Mouse (Mus musculus): ENCODE data around the gene Alx3. TPM values are rescaled to one million over a fixed set of nuclear protein-coding genes. Genes with fewer than 3 reads are reported as not detected.

Alx3 gene
- not detected for total RNA-seq (2021)
- long read RNA-seq, experiment 1: 0 reads
- long read RNA-seq, experiment 2: 0 reads

- intact Hi-C loops (cut with DNase I): no loop called here
These were observed at the start of gene Alx3 for GRCm38 (mm10) chr3:107594662-107595263. Gene Alx3 (plus strand): TSS chr3:107595031.

GRCm38 (mm10) chr3:107545278-107545677, 49.6 kb upstream of the Alx3 start:
- no peak for DNase-seq
- intact Hi-C loops (cut with DNase I): no loop called here

More at GRCm38 (mm10) chr3:107594662-107595263, at the start of gene Alx3:
- no peak for DNase-seq

DNA sequence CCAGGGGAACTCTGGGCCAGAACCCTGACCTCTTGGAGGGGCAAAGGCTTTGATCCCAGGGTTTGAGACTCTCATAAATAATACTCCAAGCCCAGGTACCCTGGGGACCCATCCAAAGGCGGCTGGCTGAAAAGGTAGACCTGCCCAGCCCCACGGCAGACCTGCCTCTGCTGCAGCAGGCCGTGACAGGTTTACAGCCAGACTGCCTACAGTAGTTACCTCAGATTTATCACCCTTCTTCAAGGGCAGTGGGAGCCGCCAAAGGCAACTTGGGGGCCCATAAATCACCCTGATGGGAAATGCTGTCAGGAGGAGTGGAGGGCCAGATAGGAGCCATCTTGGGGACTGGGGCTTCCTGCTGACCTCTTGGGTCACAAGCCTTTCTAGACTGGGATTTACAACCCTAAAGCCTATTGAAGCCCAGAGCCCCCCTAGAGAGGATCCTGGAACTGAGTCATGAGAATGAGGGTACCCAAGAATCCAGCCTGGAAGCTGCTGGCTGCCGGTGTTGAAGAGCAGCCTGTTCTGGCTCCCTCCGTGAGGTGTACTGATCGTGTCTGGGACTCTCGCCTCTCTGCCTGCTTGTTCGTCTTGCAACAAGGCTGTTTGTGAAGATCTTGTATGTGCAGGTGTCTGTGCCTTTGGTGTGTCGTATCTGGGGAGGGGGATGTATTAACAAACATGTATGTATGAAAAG, 49.0 kb upstream of the Alx3 start:
- intact Hi-C loops (cut with DNase I): no loop called here
- no peak for DNase-seq

- peak; percentile 44 to 63 for DNase-seq
- intact Hi-C loops (cut with DNase I): no loop called here
These were observed 47.9 kb upstream of the Alx3 start for GRCm38 (mm10) chr3:107546956-107547355.

DNA sequence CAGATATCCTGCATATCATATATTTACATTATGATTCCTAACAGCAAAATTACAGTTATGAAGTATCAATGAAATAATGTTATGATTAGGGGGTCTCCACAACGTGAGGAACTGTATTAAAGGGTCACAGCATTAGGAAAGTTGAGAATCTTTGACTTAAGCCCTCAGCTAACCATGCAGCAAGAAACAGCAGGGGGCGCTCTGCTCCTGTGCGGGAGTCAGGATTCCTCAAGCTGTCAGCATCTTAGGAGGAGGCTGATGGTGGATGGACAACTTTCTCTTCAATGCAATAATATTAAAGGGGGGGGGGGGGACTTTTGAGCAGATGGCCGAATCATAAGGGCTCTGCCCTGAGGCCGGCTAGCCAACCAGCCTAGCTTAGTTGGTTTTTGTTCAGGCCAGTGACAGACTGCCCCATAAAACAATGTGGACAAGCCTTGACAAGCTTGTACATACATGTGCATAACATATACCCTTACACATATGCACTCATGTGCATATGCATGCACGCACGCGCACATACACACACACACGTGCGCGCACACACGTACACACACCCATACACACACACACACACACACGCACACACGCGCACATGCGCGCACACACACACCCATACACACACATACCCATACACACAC, 44.3 kb upstream of the Alx3 start:
- intact Hi-C loops (cut with DNase I): no loop called here
- DNase-seq: peak; percentile 64 to 76

DNA sequence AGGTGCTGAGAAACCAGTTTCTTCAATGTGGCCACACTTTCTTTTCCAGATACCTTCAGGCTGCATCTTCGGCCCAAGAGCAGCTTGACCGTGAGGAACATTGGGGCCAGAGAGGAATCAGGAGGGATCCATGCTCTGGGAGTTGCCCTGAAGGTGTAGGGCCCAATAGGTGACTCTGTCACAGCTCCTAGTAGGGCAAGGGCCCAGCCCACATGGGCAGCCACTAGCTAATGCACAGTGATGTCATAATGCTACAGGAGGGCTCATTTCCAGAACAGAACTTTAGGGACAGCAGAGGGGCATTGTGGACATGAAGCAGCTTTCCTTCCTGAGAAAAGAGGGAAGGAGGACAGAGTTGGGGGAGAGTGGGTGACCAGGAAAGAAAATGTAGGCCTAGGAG, 40.0 kb upstream of the Alx3 start, which contains the start of gene Ubl4b:
Gene Ubl4b (minus strand): TSS at position 232 of the 400 bp plus-strand sequence.
- intact Hi-C loops (cut with DNase I): loop anchor here (5.0 kb wide), 1 partner anchor 57 kb away; no protein-coding TSS in a partner anchor

DNA sequence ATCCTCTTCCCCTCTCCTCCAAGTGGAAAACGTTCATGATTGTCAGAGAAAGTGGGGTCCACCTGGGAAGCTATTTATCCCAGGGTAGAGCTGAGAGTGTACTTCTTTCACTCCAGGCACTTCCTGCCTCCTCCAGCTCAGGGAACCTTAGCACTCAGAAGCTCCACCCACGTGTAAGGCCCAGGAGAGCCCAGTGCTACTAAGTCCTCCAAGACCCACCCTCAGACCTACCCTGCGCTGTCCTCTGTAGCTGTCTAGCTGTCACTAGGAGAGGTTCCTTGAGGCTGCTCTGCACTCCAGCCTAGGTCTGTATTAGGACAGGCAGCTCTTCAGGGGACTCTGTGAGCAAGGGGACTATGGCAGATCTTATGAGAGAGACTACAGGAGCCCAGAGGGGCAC, 36.1 kb upstream of the Alx3 start:
- intact Hi-C loops (cut with DNase I): loop anchor here (1.0 to 5.0 kb wide), 2 partner anchors 21 to 54 kb away; no protein-coding TSS in a partner anchor
- DNase-seq: no peak

More for the DNA sequence above, 40.0 kb upstream of the Alx3 start, which contains the start of gene Ubl4b:
- no peak for DNase-seq

GRCm38 (mm10) chr3:107559183-107559582, 35.6 kb upstream of the Alx3 start:
- intact Hi-C loops (cut with DNase I): loop anchor here (1.0 to 5.0 kb wide), 2 partner anchors 20 to 53 kb away; no protein-coding TSS in a partner anchor

DNA sequence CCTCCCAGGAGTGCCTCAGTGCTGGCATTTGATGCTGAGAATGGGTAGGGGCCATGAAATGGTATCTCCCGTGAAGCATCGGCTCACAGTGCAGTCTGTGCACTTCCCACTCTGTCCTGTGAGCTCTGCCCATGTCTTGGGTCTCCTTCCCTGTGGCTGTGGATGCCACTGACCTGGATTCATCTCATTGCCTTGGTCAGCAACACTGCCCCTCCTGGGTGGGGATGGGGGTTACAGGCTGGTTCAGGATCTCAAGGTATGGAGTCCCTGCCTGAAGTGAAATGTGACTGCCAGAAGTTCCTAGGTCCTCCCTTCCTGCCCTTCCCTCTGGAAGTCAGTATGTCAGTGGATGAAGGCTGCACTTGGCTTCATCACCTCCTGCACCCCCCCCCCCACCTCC, 32.7 kb upstream of the Alx3 start:
- intact Hi-C loops (cut with DNase I): no loop called here
- no peak for DNase-seq

More at GRCm38 (mm10) chr3:107559183-107559582, 35.6 kb upstream of the Alx3 start:
- DNase-seq: peak; percentile 75 to 84

DNA sequence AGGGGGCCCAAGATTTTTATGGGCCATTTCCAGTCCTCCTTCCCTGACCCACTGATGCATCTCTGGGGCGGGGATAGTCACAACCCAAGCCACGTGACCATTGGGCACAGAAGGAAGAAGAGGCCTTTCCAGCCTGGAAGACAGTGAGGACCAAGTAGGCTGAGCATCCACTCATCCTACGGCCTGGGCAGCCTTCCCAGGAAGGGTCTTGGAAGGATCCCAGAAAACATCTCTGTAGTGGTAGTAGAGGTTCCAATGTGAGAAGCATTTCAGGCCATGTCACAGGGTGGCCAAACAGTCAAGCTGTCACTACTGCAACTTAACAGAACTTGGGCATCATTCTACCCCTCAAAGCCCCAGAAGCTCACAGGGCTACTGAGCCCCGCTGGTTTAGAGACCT, 32.2 kb upstream of the Alx3 start:
- DNase-seq: no peak
- intact Hi-C loops (cut with DNase I): no loop called here

- intact Hi-C loops (cut with DNase I): no loop called here
- no peak for DNase-seq
These were observed 31.0 kb upstream of the Alx3 start for GRCm38 (mm10) chr3:107563880-107564279.

DNA sequence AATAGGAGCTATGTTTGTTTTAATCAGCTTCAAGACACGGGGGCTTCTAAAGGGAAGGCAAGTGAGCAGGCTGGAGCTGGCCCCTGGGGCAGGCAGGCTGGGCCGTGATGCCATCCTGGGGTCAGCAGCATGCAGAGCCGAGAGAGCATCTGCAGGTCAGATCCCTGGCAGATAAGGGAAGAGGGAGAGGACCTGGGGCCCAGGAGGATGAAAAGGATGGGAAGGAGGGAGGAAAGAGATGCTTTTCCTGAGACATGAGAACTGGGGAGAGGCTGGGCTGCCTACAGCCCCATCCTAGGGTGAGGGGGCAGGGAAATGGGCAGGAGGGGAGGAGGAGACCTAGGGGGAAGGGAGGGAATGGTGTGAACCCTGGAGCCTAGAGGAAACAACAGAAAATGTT, 29.5 kb upstream of the Alx3 start:
- intact Hi-C loops (cut with DNase I): no loop called here
- DNase-seq: no peak

DNA sequence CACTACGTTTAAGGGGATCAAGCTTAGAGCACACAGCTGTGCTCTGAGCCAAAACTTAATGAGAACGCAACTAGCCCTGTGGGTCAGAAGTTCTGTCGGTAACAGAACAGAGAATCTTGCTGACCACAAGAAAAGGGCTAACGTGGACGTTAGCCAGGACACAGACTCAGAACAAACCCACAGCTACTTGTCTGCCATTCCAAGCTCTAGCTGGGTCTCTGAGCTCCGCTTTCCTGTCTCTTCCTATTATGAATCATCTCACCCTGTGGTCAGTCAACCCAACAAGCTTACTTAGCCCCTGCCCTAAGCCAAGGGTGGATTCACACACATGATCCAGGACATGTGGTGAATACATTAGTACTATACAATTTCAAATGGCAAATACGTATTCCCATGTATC, 27.1 kb upstream of the Alx3 start:
- intact Hi-C loops (cut with DNase I): no loop called here
- no peak for DNase-seq

GRCm38 (mm10) chr3:107568721-107569120, 26.1 kb upstream of the Alx3 start:
- intact Hi-C loops (cut with DNase I): no loop called here
- no peak for DNase-seq

- DNase-seq: no peak
- intact Hi-C loops (cut with DNase I): no loop called here
These were observed 23.6 kb upstream of the Alx3 start for GRCm38 (mm10) chr3:107571205-107571604.

DNA sequence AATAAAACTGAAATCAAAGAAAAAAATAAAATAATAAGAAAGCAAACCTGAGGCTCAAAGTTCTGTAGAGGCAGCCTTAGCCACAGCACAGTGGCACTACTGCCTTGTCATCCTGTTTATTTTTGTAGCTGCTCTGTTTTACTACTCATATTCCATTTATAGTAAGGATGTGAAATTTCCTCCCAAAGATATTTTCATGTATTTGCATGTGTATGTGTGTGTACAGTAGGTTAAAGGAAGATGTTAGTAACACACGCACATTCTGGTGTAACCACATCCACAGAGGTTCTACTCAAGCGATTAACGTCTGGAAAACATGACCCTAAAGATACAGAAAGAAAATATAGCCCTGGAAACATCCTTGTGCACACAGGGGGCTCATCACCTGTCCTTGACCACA, 18.0 kb upstream of the Alx3 start:
- intact Hi-C loops (cut with DNase I): no loop called here
- no peak for DNase-seq

- intact Hi-C loops (cut with DNase I): no loop called here
- no peak for DNase-seq
These were observed 16.9 kb upstream of the Alx3 start for GRCm38 (mm10) chr3:107577810-107578390.

DNA sequence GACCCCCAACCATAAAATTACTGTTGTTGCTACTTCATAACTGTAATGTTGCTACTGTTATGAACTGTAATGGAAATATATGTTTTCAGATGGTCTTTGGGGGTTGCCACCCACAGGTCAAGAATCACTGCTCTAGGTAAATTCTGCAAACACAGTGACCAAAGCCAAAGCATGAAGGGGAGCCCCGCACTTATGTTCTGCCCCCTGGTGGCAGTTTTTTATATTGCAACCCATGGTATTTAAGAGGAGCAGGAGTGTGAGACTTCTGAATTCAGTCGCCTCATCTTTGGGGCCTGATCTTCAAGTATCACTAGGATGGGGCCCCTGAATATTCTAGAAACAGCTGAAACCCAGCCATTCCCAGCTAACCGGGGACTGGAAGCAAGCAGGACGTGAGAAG, 15.4 kb upstream of the Alx3 start:
- intact Hi-C loops (cut with DNase I): loop anchor here (1.0 kb wide), 1 partner anchor 20 kb away; no protein-coding TSS in a partner anchor
- peak; percentile 67 to 87 for DNase-seq

GRCm38 (mm10) chr3:107581103-107582010, 13.5 kb upstream of the Alx3 start:
- no peak for DNase-seq
- intact Hi-C loops (cut with DNase I): no loop called here
